In the genomic region with DNA sequence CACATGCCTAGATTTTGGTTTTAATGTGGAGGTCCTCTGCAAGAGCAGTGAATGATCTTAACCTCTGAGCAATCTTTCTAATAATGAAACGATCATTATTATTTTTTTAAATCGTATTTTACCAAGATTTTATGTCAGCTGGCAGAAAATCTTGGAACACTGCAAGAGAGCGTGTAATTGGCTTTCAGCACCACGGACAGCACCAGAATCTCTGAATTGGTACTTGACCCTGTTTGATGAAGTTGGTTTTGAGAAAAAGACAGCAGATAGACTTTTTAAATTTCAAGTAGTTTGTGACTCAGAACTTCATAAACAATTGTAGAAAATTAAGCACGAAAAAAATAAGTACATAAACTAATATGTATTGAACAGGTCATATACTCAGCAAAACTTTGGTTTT, we compare ENCODE assay signal across 9 mouse cellular contexts. TPM values are rescaled to one million over a fixed set of nuclear protein-coding genes. Genes with fewer than 3 reads are reported as not detected.
DNase-seq lines count a peak whose midpoint lies in the region; ATAC-seq and TF ChIP-seq lines count a peak whose summit lies in the region.
"Had no signal": no experiment of that assay in that cellular context is flagged by ENCODE, and none has a peak within 500 bp of the region (broad histone marks: within the 10 kb centered on the region; RNA-seq: fewer than 3 reads in every experiment).

No protein-coding gene starts in this region.

- ATAC-seq in embryonic facial prominence, embryonic 14.5 days (ENCODE audit: low read depth), result no peak

- peak; percentile 6 for DNase-seq in gastrocnemius, postnatal 14 days
- no peak for DNase-seq in gastrocnemius, adult 2 months
- peak; percentile 80 for DNase-seq in testis, postnatal 10 days (ENCODE audit: low spot score)
- no peak for DNase-seq in testis, postnatal 14 days (ENCODE audit: low spot score)
- DNase-seq in embryonic facial prominence, embryonic 14.5 days (ENCODE audit: low spot score), result peak; percentile 79
- peak; percentile 15 for DNase-seq in ovary, postnatal 36 days (ENCODE audit: low spot score)
- no peak for DNase-seq in left cerebral cortex, adult 9 months (ENCODE audit: low spot score in 2 of 2)
- DNase-seq in cerebellum, adult 8-10 months, result no peak

- no peak for TF ChIP-seq CTCF in gastrocnemius, adult 2 months (IDR thresholded peaks at IDR 0.05)

- no peaks in the 10 kb centered on the region for H3K27me3 ChIP-seq in embryonic facial prominence, embryonic 14.5 days (replicated peaks; ENCODE audit: control insufficient read depth, insufficient read depth, low read length)

- H3K9ac ChIP-seq in embryonic facial prominence, embryonic 14.5 days (ENCODE audit: low read depth, low read length), result no peak overlapping the region

- H3K36me3 ChIP-seq in embryonic facial prominence, embryonic 14.5 days (ENCODE audit: control insufficient read depth, insufficient read depth, low read length), result no peaks in the 10 kb centered on the region

- H3K9me3 ChIP-seq in embryonic facial prominence, embryonic 14.5 days (ENCODE audit: control insufficient read depth, low read length), result no peaks in the 10 kb centered on the region

- no peak overlapping the region for H3K27ac ChIP-seq in gastrocnemius, adult 2 months
- H3K27ac ChIP-seq in embryonic facial prominence, embryonic 14.5 days (replicated peaks; ENCODE audit: low read depth, low read length), result no peak overlapping the region
- H3K27ac ChIP-seq: macrophage had no signal

- no peaks in the 10 kb centered on the region for H3K4me1 ChIP-seq in embryonic facial prominence, embryonic 14.5 days (ENCODE audit: control insufficient read depth, insufficient read depth, low read length)

- H3K4me2 ChIP-seq in embryonic facial prominence, embryonic 14.5 days (ENCODE audit: low read depth, low read length), result no peak overlapping the region

- no peak overlapping the region for H3K4me3 ChIP-seq in gastrocnemius, adult 2 months
- no peak overlapping the region for H3K4me3 ChIP-seq in embryonic facial prominence, embryonic 14.5 days (ENCODE audit: low read depth, low read length)

- WGBS in embryonic facial prominence, embryonic 14.5 days, result 15% methylated on average over 5 of the region's 5 CpGs

- intact Hi-C loops in gastrocnemius, postnatal 14 days (cut with DNase I; ENCODE audit: low total_unique reads), result no loop called here
- intact Hi-C loops in gastrocnemius, adult 2 months (cut with DNase I), result no loop called here

RNA-seq across cellular contexts. Expression of gene Scn2a, which starts 0.8 kb away (rescaled TPM):
- total RNA-seq in gastrocnemius, postnatal 14 days (2021), result under 1 TPM; 0.55 to 0.94 TPM
- under 1 TPM; 0.26 to 0.95 TPM for total RNA-seq in gastrocnemius, adult 2 months (2021)
- 5.5 and 5.7 TPM in 2 replicates for polyA plus RNA-seq in embryonic facial prominence, embryonic 14.5 days (2014; fragmentation: Nextera tagmentation; extraction: Ambion mirVana)
- polyA plus RNA-seq: macrophage had no signal

RNA-seq across cellular contexts. Expression of gene Scn3a, which starts 52.4 kb away (rescaled TPM):
- under 1 TPM; 0.45 to 0.84 TPM for total RNA-seq in gastrocnemius, postnatal 14 days (2021)
- under 1 TPM; 0.18 to 0.25 TPM for total RNA-seq in gastrocnemius, adult 2 months (2021)
- 3.5 and 3.9 TPM in 2 replicates for polyA plus RNA-seq in embryonic facial prominence, embryonic 14.5 days (2014; fragmentation: Nextera tagmentation; extraction: Ambion mirVana)
- polyA plus RNA-seq: macrophage had no signal

Comparison
In these comparisons a context has a peak if more than half of its experiments do, and no peak if none do; other contexts are left out.
1. DNase-seq: peak in gastrocnemius, postnatal 14 days (single experiment), testis, postnatal 10 days (single experiment), embryonic facial prominence, embryonic 14.5 days (single experiment) and ovary, postnatal 36 days (single experiment); none in gastrocnemius, adult 2 months (single experiment), testis, postnatal 14 days (single experiment), left cerebral cortex, adult 9 months (0 of 2) and cerebellum, adult 8-10 months (single experiment).